Mouse (Mus musculus): ENCODE data around the gene Il4i1.
"Not testable (repeated sequence)": the region's sequence is repeated elsewhere in the genome, so short reads cannot be mapped to it uniquely, and the experiment has no call there.

DNA sequence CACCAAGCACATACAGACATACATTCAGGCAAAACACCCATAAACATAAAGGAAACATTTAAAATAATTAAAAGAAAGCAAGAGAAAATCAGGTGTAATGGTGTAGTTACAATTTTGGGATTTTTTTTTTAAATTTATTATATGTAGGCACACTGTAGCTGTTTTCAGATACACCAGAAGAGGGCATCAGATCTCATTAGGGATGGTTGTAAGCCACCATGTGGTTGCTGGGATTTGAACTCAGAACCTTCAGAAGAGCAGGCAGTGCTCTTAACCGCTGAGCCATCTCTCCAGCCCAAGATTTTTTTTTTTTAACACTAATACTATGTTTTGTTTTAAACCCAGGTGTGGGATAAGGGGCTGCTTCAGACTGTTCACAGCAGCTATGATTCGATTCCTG is 55.6 kb downstream of the Il4i1 start:
- TF ChIP-seq POLR2A (IDR thresholded peaks at IDR 0.05; ENCODE audit: borderline replicate concordance, low read depth, low read length); CTCF (IDR thresholded peaks at IDR 0.05; ENCODE audit: low read depth, low read length): not testable (repeated sequence)
